Mouse (Mus musculus) intestine, postnatal 0 days (tissue): ENCODE measurements around the gene Lbx1. TPM values are rescaled to one million over a fixed set of nuclear protein-coding genes. Genes with fewer than 3 reads are reported as not detected.

Experiments used
- ATAC-seq: fragments of 200-750 bp; cut with Nextera tagmentation; 2 replicates; pipeline ENCODE4 v1.8.0; 2017; ENCODE audit warnings: mild to moderate bottlenecking, moderate TSS enrichment, moderate library complexity
- H3K27ac ChIP-seq: fragments of 300-500 bp; sonication (generic); 2 replicates; pipeline ENCODE4 v1.5.1; 2014; ENCODE audit warnings: mild to moderate bottlenecking, low read depth, low read length, moderate library complexity
- H3K27me3 ChIP-seq: fragments of 300-500 bp; sonication (generic); replicated peaks from 2 replicates; pipeline ENCODE4 v1.6.1; 2014; ENCODE audit warnings: low read length, mixed read lengths; ENCODE audit not compliant: control insufficient read depth, insufficient read depth
- H3K36me3 ChIP-seq: fragments of 300-500 bp; sonication (generic); 2 replicates; pipeline ENCODE4 v1.6.1; 2014; ENCODE audit warnings: mild to moderate bottlenecking, moderate library complexity; ENCODE audit not compliant: control insufficient read depth, insufficient read depth
- H3K4me1 ChIP-seq: fragments of 300-500 bp; sonication (generic); replicated peaks from 2 replicates; pipeline ENCODE4 v1.6.1; 2014; ENCODE audit warnings: antibody characterized with exemption, low read length, mixed read lengths; ENCODE audit not compliant: control insufficient read depth, insufficient read depth
- H3K4me2 ChIP-seq: fragments of 300-500 bp; sonication (generic); replicated peaks from 2 replicates; pipeline ENCODE4 v1.6.1; 2014; ENCODE audit warnings: low read depth, mild to moderate bottlenecking, moderate library complexity
- H3K4me3 ChIP-seq: fragments of 300-500 bp; sonication (generic); 2 replicates; pipeline ENCODE4 v1.5.1; 2014; ENCODE audit warnings: low read depth, low read length
- H3K9ac ChIP-seq: fragments of 300-500 bp; sonication (generic); 2 replicates; pipeline ENCODE4 v1.6.1; 2014; ENCODE audit warnings: mild to moderate bottlenecking, low read depth, low read length
- H3K9me3 ChIP-seq: fragments of 300-500 bp; sonication (generic); 2 replicates; pipeline ENCODE4 v1.6.1; 2016; ENCODE audit warnings: mixed run types; ENCODE audit not compliant: control insufficient read depth
- CTCF ChIP-seq: sonication (generic); IDR thresholded peaks from 2 replicates; pipeline ENCODE4 v1.5.1; 2016; ENCODE audit warnings: low read depth, mild to moderate bottlenecking, control low read depth, antibody characterized with exemption, moderate library complexity
- WGBS: fragments of 180-500 bp; shearing (Covaris S2); extraction: QIAGEN DNeasy Blood & Tissue Kit; methylation state at CpG from one replicate; pipeline ENCODE4 v1.1.7; 2014; 5-methylcytosine and 5-hydroxymethylcytosine counted together
- polyA plus RNA-seq: library from polyadenylated mRNA; unstranded; fragments of >200 nt; fragmentation: Nextera tagmentation; extraction: Ambion mirVana; gene quantifications from 2 replicates; pipeline ENCODE4 v1.2.1, GENCODE M21; 2015

Gene Lbx1
- polyA plus RNA-seq, 1 experiment from 2014 or later = not detected

DNA sequence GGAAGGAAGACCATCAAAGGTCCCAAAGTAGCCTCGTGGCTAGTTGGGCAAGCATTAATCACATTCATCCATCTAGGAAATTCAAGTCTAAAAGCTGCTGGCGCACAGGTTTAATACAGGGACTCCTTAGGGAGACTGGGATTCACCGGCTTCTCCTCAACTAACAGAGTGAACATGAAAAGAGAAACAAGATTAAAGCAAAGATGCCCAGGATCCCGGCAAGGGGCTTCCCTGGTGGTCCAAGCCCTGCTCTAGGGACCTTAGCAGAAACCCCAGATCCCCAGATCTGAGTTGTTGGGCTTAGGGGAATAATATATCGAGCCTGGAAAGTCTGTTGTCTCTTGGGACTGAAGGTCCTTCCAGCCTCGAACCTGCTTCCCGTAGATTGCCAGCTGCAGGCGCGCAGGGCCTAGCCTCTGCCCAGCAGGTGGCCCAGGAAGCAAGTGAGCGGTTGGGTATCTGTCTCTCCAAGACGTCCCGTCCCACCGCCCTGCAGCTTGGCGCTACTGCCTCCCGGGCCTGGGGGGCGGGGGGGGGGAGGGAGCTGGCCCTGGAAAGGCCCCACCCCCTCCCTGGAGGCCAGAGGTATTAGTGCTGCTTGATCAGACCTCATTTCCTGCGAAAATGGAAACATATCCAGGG, 13.3 kb downstream of the Lbx1 start:
- peaks cover 69% of the 10 kb centered on the region for H3K27me3 ChIP-seq
- peak; percentile 30 for TF ChIP-seq CTCF
- ATAC-seq = no peak

DNA sequence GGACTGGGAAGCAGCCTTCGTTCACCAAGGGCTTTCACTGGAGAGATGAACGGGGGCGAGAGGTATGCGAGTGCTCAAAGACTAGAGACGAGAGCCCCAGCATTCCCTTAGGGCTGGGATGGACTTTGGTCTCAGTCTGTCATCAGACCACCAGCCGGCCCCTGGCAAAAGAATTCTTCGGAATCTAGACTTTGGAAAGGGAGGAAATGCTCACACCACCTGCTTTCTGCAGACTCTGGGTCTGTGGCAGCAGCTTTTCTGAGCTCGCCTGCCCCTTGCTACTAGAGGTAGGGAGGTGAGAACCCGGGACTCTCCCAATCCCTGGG, 14.2 kb downstream of the Lbx1 start:
- ATAC-seq = peak; percentile 8; the same call in 1 of the 2 replicates
- Histone ChIP-seq H3K27me3 (peaks cover 61% of the 10 kb centered on the region), H3K9ac (no peak overlapping the region), H3K27ac (no peak overlapping the region), H3K9me3 (no peaks in the 10 kb centered on the region), H3K4me1 (no peaks in the 10 kb centered on the region), H3K4me3 (peak overlapping the region; percentile 24), H3K36me3 (no peaks in the 10 kb centered on the region), H3K4me2 (peak overlapping the region; percentile 61)
- WGBS = 3% methylated on average over 9 of the region's 9 CpGs
- no peak for TF ChIP-seq CTCF

More for the DNA sequence above, 13.3 kb downstream of the Lbx1 start:
- Histone ChIP-seq H3K9ac (no peak overlapping the region), H3K27ac (no peak overlapping the region), H3K4me1 (no peaks in the 10 kb centered on the region), H3K36me3 (no peaks in the 10 kb centered on the region), H3K9me3 (no peaks in the 10 kb centered on the region), H3K4me3 (no peak overlapping the region), H3K4me2 (no peak overlapping the region)
- 10% methylated on average over 17 of the region's 17 CpGs for WGBS

- no peak overlapping the region for H3K27ac ChIP-seq
- ATAC-seq = peak; percentile 47
- H3K9me3 ChIP-seq = no peaks in the 10 kb centered on the region
- H3K4me1 ChIP-seq = no peaks in the 10 kb centered on the region
- TF ChIP-seq CTCF = peak; percentile 95
- peak overlapping the region; percentile 61 for H3K4me2 ChIP-seq
- peak overlapping the region; percentile 24 for H3K4me3 ChIP-seq
- 1% methylated on average over 29 of the region's 29 CpGs for WGBS
- H3K9ac ChIP-seq = no peak overlapping the region
- H3K27me3 ChIP-seq = peaks cover 55% of the 10 kb centered on the region
- no peaks in the 10 kb centered on the region for H3K36me3 ChIP-seq
Observed at GRCm38 (mm10) chr19:45220593-45221457, 14.8 kb downstream of the Lbx1 start.

GRCm38 (mm10) chr19:45216240-45216639, 19.4 kb downstream of the Lbx1 start:
- no peak overlapping the region for H3K27ac ChIP-seq
- peaks cover 9% of the 10 kb centered on the region for H3K27me3 ChIP-seq
- 4% methylated on average over 9 of the region's 9 CpGs for whole genome bisulfite sequencing
- H3K4me1 ChIP-seq = no peaks in the 10 kb centered on the region
- no peak overlapping the region for H3K9ac ChIP-seq
- H3K36me3 ChIP-seq = no peaks in the 10 kb centered on the region
- no peak for ATAC-seq
- H3K4me2 ChIP-seq = no peak overlapping the region
- no peaks in the 10 kb centered on the region for H3K9me3 ChIP-seq
- no peak overlapping the region for H3K4me3 ChIP-seq
- peak; percentile 85 for TF ChIP-seq CTCF

DNA sequence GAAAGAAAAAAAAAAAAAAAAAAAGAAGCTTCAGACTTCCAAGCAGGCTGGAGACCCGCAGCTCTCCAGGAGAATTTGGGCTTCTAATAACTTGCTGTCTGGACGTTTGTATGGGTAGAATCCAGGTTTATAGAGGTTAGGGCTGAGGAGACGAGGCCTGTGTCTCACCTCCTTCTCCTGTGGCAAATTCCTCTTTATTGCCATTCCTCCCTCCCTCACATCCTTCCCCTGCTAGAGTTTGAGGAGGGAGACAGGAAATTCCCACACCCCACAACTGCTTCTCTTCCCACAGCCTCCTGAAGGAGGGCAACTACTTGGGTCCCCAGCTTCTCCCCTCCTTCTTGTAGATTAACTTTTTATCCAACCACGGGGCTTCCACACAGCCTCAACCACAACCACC, 20.2 kb downstream of the Lbx1 start:
- Histone ChIP-seq H3K36me3 (no peaks in the 10 kb centered on the region), H3K4me1 (no peaks in the 10 kb centered on the region), H3K27me3 (peaks cover 4% of the 10 kb centered on the region; the same call in 1 of the 2 replicates), H3K9ac (no peak overlapping the region), H3K9me3 (no peaks in the 10 kb centered on the region), H3K4me2 (no peak overlapping the region), H3K27ac (no peak overlapping the region), H3K4me3 (no peak overlapping the region)
- ATAC-seq = no peak
- 65% methylated on average over 4 of the region's 4 CpGs for WGBS
- no peak for TF ChIP-seq CTCF

DNA sequence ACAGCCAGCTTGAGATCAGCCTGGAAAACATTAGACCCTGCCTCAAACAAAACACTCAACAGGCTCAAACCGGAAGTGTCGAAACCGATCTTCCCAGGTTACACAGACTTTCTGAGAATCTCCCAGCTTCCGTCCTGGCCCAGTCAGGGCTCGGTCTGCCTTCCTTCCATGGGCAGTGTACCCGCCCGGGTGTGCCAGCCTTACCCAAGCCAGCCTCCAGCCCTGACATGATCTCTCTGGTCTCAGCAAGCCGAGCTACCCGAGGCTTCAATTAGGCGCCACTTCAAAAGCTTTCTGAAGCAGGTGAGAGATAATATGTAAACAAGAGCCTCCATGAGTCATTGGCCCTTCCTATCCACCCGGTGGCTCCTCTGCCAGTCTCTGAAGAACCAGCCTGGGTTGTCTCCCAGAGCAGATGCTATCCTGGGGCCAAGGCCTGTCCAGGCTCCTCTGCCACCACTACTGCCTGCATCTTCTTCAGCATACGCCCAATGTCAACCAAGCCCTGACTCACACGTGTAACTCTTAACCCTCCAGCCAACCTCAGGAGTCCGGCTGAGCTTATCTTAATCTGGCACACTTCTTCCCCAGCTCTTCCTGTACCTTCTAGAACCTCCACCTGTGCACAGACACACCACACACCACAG, 25.7 kb downstream of the Lbx1 start:
- WGBS = 49% methylated on average over 14 of the region's 14 CpGs
- no peak overlapping the region for H3K9ac ChIP-seq
- H3K27ac ChIP-seq = no peak overlapping the region
- no peak for TF ChIP-seq CTCF
- no peaks in the 10 kb centered on the region for H3K36me3 ChIP-seq
- H3K9me3 ChIP-seq = no peaks in the 10 kb centered on the region
- no peaks in the 10 kb centered on the region for H3K4me1 ChIP-seq
- no peak overlapping the region for H3K4me2 ChIP-seq
- no peak for ATAC-seq
- no peak overlapping the region for H3K4me3 ChIP-seq
- H3K27me3 ChIP-seq = peaks cover 12% of the 10 kb centered on the region; the same call in 1 of the 2 replicates
